Mouse (Mus musculus) liver, postnatal 0 days (tissue): ENCODE data around the gene Wscd2.

Experiments used
- CTCF ChIP-seq: sonication (generic); IDR thresholded peaks from 2 replicates; pipeline ENCODE4 v1.5.1; 2016; ENCODE audit warnings: antibody characterized with exemption, low read depth
- EP300 ChIP-seq: IDR thresholded peaks from 2 replicates; pipeline ENCODE4 v1.6.1; 2016; ENCODE audit warnings: antibody characterized with exemption, low read depth, mild to moderate bottlenecking

GRCm38 (mm10) chr5:113472339-113472738, 17.8 kb upstream of the Wscd2 start:
- TF ChIP-seq EP300 (no peak), CTCF (peak; percentile 7; the same call in 1 of the 2 replicates)
